Mouse (Mus musculus) liver, embryonic 14 days (tissue): ENCODE data around the gene Timm29. TPM values are rescaled to one million over a fixed set of nuclear protein-coding genes. Genes with fewer than 3 reads are reported as not detected.

Source experiments
- polyA plus RNA-seq: library from polyadenylated mRNA; depleted of rRNA; stranded (reverse); fragments of >200 nt; gene quantifications from 2 replicates; pipeline ENCODE4 v1.2.3, GENCODE M21; 2012; rRNA removed

The Timm29 gene
- polyA plus RNA-seq = 14.2 and 15.9 TPM in 2 replicates

GRCm38 (mm10) chr9:21592703-21593121, at the start of gene Timm29, which contains the start of gene Yipf2:
Timm29 (plus strand) TSS chr9:21592722.
Yipf2 (minus strand) TSS chr9:21592828.

GRCm38 (mm10) chr9:21546789-21547074, 45.8 kb upstream of the Timm29 start, which contains the start of gene Carm1:
Carm1 (plus strand) TSS chr9:21546894.

GRCm38 (mm10) chr9:21615617-21616231, 23.2 kb downstream of the Timm29 start, which contains the start of gene Smarca4:
Smarca4 (plus strand) TSS chr9:21616169.

Other genes starting within 250 kb of the Timm29 start
- 28.1 and 29.4 TPM in 2 replicates for gene Ilf3, start 224.9 kb upstream of the Timm29 start, polyA plus RNA-seq
- gene Qtrt1, start 180.9 kb upstream of the Timm29 start, polyA plus RNA-seq = 23.1 and 23.5 TPM in 2 replicates
- gene Dnm2, start 167.8 kb upstream of the Timm29 start, polyA plus RNA-seq = 30.6 and 33.1 TPM in 2 replicates
- 16.4 and 18.0 TPM in 2 replicates for gene Tmed1, start 82.5 kb upstream of the Timm29 start, polyA plus RNA-seq
- 4.9 and 6.6 TPM in 2 replicates for gene AB124611, start 66.5 kb upstream of the Timm29 start, polyA plus RNA-seq
- gene Carm1, start 45.8 kb upstream of the Timm29 start, polyA plus RNA-seq = 21.7 and 26.8 TPM in 2 replicates
- 5.7 and 6.0 TPM in 2 replicates for gene Yipf2, start 106 bp downstream of the Timm29 start, polyA plus RNA-seq
- gene Smarca4, start 23.4 kb downstream of the Timm29 start, polyA plus RNA-seq = 20.2 and 21.2 TPM in 2 replicates
- gene Ldlr, start 130.8 kb downstream of the Timm29 start, polyA plus RNA-seq = 12.1 and 12.7 TPM in 2 replicates
- gene Spc24, start 167.6 kb downstream of the Timm29 start, polyA plus RNA-seq = 52.4 and 58.5 TPM in 2 replicates
- 3.9 and 4.1 TPM in 2 replicates for gene Kank2, start 206.0 kb downstream of the Timm29 start, polyA plus RNA-seq
- gene Angptl8, start 242.8 kb downstream of the Timm29 start, polyA plus RNA-seq = 17.9 and 18.5 TPM in 2 replicates